Mouse (Mus musculus) right cerebral cortex, postnatal 36 days (tissue): Measurements from ENCODE around the gene Mysm1.

Experiments used
- DNase-seq, 2 experiments: peaks; one replicate each; pipeline ENCODE4 v3.0.0; 2022; ENCODE audit warnings: low spot score in 2 of 2, mixed read lengths in 1 of 2

Mysm1 gene

DNA sequence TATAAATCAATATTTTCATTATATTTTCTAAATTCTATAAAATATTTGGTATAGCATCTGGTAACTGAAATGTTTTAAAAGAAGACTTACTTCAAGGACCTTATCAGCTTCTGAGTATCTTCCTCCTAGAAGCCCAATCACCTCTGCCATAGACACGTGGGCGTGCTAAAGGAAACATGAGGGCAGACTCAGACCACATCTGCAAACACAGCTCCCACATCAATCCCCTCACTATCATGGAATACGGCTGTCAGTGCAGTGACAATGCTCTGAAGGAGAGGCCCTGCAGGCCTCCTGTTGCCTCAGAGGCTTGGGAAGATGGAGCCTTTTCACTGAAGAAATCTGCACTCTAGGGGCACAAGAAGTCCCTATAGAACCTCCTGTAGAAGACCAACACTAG is 26.1 kb downstream of the Mysm1 start:
- DNase-seq, result no peak

DNA sequence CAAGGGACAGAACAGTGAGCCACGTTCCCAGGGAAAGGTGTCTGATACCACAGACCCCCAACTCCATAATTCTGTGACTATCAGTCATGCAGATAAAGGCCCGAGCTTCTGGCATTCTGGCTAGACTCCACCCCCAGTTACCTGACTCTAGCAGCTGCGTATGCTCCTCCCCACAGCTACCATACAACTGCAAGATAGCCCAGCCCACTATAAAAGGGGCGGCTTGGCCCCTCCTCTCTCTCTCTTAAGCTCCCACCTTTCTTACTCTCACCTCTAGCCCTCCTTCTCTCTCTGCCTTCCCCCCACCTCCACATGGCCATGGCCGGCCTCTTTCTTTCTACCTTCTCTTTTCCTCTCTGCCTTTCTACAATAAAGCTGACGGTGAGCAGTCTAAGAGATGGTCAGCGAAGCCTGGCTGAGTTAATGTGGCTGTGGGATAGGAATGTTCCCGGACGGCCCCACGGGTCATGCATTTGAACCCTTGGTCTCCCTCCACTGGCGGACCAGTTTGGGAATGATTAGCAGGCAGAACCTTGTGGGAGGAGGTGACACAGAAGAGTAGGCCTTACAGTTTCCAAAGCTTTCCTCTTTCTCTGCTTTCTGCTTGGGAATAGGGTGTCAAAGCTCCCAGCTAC is 37.6 kb downstream of the Mysm1 start:
- DNase-seq, result no peak

DNA sequence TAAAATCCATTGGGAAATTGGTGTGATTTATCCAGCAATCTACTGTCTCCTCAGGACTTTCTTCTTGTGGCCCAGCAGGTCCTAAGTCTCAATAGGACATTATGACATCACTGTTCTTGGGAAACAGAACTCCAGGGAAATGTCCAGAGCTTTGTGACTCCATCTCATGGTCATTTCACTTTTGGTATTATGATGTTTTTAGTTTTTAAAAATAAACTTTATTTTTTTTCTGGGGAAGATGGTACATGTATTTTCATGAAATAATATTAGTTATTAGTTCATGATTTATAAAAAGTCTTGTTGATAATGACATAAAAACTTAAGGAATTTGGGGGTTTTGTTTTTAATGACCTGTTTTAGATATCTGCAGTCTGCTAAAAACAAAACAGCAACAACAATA is 50.2 kb downstream of the Mysm1 start, which contains the start of gene Eqtn:
TSS of gene Eqtn (minus strand) at position 101 of the 400 bp plus-strand sequence.
- no peak for DNase-seq

DNA sequence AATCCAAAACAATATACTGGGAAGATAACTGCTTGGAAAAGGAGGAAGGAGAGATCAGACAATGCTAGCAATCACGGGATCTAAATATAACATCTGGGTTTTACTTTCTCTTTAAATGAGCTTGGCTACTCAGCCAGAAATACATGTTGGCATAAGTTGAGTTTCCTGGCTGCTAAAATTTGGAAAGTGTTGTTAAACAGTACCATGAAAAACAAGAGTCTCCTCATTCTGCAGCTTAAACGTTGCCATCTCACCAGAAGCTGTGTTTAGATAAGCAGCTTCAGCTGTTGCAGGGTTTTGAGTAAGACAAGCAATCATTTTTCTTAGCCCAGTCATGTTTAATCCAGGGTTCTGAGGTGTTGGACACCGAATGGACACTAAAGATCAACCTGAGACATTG is 77.1 kb downstream of the Mysm1 start:
- no peak for DNase-seq

GRCm38 (mm10) chr4:94900744-94901143 is 78.2 kb downstream of the Mysm1 start:
- no peak for DNase-seq
